Mouse (Mus musculus) spleen, adult 2 months (tissue): ENCODE data around the gene Rbfox1. TPM values are rescaled to one million over a fixed set of nuclear protein-coding genes. Genes with fewer than 3 reads are reported as not detected.

Experiments used
- DNase-seq, 2 experiments: peaks; one replicate each; pipeline versions ENCODE4 v3.0.0 to v3.0.0-alpha.2; 2012 to 2021; ENCODE audit warnings: low spot score in 2 of 2, low read depth in 1 of 2
- H3K27ac ChIP-seq: fragments of 200-500 bp; 2 replicates; pipeline ENCODE4 v1.5.1; 2012; ENCODE audit warnings: low read length, inconsistent platforms; ENCODE audit not compliant: insufficient read depth
- H3K27me3 ChIP-seq: fragments of 200-500 bp; 2 replicates; pipeline ENCODE4 v1.6.1; 2012; ENCODE audit warnings: mild to moderate bottlenecking, moderate library complexity, low read length, inconsistent platforms; ENCODE audit not compliant: control insufficient read depth, insufficient read depth
- H3K36me3 ChIP-seq: fragments of 200-500 bp; 2 replicates; pipeline ENCODE4 v1.6.1; 2012; ENCODE audit warnings: mild to moderate bottlenecking, low read length, inconsistent platforms; ENCODE audit not compliant: control insufficient read depth, insufficient read depth
- H3K4me1 ChIP-seq: fragments of 200-500 bp; 2 replicates; pipeline ENCODE4 v1.6.1; 2011; ENCODE audit warnings: inconsistent platforms; ENCODE audit not compliant: control insufficient read depth, insufficient read depth, insufficient read length
- H3K4me3 ChIP-seq: fragments of 200-500 bp; 2 replicates; pipeline ENCODE4 v1.5.1; 2011; ENCODE audit warnings: mild to moderate bottlenecking, inconsistent platforms; ENCODE audit not compliant: insufficient read depth, insufficient read length; ENCODE audit errors: extremely low read depth
- CTCF ChIP-seq: fragments of 200-500 bp; IDR thresholded peaks from 2 replicates; pipeline ENCODE4 v1.5.1; 2011; ENCODE audit warnings: mild to moderate bottlenecking, inconsistent platforms; ENCODE audit not compliant: insufficient read depth, insufficient read length, insufficient replicate concordance; ENCODE audit errors: extremely low read depth
- POLR2A ChIP-seq: fragments of 200-500 bp; IDR thresholded peaks from 2 replicates; pipeline ENCODE4 v1.6.1; 2011; ENCODE audit warnings: low read depth, low read length, inconsistent platforms
- WGBS: fragments of 180-500 bp; shearing (Covaris S2); methylation state at CpG from one replicate; pipeline ENCODE4 v1.1.7; 2018; 5-methylcytosine and 5-hydroxymethylcytosine counted together
- polyA plus RNA-seq: library from polyadenylated mRNA; depleted of rRNA; stranded (reverse); fragments of >200 nt; gene quantifications from 2 replicates; pipeline ENCODE4 v1.2.3, GENCODE M21; 2012

Rbfox1 gene
- polyA plus RNA-seq, 1 experiment, result 1.0 TPM

DNA sequence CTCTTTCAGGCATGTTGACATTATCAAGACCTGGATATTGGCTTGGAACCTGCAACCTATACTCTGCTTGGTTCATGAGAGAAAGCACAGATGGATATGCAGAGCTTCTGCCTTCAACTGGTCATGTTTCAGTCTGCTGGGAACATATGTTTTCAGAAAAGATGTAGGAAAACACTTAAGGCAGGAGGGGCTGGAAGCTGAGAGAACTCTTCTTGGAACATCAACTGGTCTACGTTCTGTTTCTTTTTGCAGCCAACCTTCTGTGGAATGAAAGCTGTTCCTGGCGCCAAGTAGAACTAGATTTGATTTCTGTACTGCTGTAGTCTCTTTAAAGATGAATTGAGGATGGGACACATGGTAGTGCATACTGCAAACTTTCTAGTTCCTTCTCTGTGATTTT lies 851.4 kb downstream of the Rbfox1 start:
- H3K27ac ChIP-seq, result no peak overlapping the region
- no peaks in the 10 kb centered on the region for H3K27me3 ChIP-seq
- H3K36me3 ChIP-seq, result no peaks in the 10 kb centered on the region
- H3K4me3 ChIP-seq, result no peak overlapping the region
- TF ChIP-seq POLR2A (no peak), CTCF (no peak)
- H3K4me1 ChIP-seq, result no peaks in the 10 kb centered on the region
- DNase-seq, result no peak
- 89% methylated on average over 2 of the region's 2 CpGs for WGBS

DNA sequence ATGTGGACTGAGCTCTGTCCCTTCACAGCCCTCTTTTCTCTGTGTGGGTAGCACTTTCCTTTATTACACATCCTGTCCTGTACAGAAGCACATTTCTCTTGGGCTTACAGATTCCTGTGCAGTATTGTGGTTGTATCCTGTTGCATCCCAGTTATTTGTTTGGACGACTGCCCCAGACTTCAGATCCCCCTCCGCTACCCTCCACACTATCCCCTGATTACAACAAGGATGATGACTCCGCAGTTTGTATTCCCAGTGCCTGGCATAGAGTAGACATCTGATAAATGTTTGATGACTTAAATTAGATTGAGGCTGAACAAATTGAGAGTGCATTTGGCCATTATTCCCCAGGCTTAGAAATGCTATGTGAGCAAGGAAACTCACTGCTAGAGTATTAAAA lies 851.8 kb downstream of the Rbfox1 start:
- Histone ChIP-seq H3K27me3 (no peaks in the 10 kb centered on the region), H3K36me3 (no peaks in the 10 kb centered on the region), H3K4me1 (no peaks in the 10 kb centered on the region), H3K4me3 (no peak overlapping the region), H3K27ac (no peak overlapping the region)
- 73% methylated on average over 3 of the region's 3 CpGs for WGBS
- DNase-seq, result no peak
- TF ChIP-seq CTCF (no peak), POLR2A (no peak)

DNA sequence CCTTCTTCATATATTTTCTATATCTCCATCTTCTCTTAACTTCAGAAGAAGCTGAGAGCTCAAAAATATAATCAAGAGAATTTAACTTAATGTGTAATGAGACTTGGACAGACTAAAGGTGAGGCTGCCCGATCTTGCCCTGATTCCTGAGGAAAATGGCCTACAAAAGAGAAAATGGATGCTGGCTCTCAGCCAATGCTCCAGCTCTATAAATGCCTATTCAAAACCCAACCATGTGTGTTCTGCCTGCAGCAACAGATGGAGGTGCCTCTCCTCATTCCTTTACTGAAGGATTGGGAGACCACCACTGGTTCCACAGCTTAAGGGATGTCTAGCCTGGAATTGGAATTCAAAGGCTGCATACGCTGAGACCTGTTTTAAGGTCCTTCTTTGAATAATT lies 861.0 kb downstream of the Rbfox1 start:
- no peak overlapping the region for H3K4me3 ChIP-seq
- H3K4me1 ChIP-seq, result no peaks in the 10 kb centered on the region
- 83% methylated on average over 2 of the region's 2 CpGs for WGBS
- H3K36me3 ChIP-seq, result no peaks in the 10 kb centered on the region
- TF ChIP-seq POLR2A, result no peak
- no peak for TF ChIP-seq CTCF
- H3K27ac ChIP-seq, result no peak overlapping the region
- no peaks in the 10 kb centered on the region for H3K27me3 ChIP-seq
- no peak for DNase-seq

DNA sequence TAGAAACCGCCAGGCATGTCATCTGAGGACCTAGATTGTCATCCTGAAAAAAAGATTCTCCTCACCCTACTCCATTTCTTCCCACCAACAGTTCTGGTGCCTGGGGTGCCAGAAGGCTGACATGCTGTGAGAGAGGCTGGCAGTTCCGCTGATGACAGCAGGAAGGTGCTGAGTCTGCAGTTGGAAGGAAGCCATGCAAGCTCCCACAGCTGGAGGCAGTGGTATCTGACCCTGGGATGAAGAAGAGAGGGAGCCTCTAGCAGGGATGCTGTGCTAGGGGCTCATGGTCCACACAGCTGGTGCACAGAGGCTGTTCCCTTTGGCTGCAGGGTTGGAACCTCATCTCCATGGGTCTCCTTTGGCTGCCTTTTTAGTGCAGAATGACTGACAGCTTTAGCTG lies 865.3 kb downstream of the Rbfox1 start:
- Histone ChIP-seq H3K27ac (no peak overlapping the region), H3K36me3 (no peaks in the 10 kb centered on the region), H3K4me1 (no peaks in the 10 kb centered on the region), H3K27me3 (no peaks in the 10 kb centered on the region), H3K4me3 (no peak overlapping the region)
- no peak for DNase-seq
- no peak for TF ChIP-seq POLR2A
- TF ChIP-seq CTCF, result no peak
- 76% methylated on average over 2 of the region's 2 CpGs for WGBS

DNA sequence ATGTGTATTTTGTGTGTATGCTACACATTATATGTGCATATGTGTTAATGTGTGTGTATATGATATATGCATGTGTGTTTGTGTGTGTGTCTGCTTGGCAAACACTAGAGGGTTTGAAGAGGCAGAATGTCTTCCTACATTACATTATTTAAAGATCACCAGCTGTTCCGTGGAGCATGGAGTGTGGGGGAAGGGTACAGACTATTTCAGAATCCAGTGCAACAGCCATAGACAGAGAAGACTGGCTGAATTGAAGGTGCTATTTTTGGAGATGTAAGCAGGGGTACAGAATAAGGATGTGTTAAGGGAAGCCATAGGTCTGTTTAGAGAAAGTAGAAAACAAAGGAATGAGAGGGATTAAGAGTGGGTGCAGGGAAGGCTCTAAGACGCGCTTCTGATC lies 869.7 kb downstream of the Rbfox1 start:
- H3K36me3 ChIP-seq, result no peaks in the 10 kb centered on the region
- TF ChIP-seq CTCF (no peak), POLR2A (no peak)
- no peaks in the 10 kb centered on the region for H3K4me1 ChIP-seq
- no peak overlapping the region for H3K27ac ChIP-seq
- DNase-seq, result no peak
- H3K27me3 ChIP-seq, result no peaks in the 10 kb centered on the region
- WGBS, result 82% methylated on average over 3 of the region's 3 CpGs
- no peak overlapping the region for H3K4me3 ChIP-seq

DNA sequence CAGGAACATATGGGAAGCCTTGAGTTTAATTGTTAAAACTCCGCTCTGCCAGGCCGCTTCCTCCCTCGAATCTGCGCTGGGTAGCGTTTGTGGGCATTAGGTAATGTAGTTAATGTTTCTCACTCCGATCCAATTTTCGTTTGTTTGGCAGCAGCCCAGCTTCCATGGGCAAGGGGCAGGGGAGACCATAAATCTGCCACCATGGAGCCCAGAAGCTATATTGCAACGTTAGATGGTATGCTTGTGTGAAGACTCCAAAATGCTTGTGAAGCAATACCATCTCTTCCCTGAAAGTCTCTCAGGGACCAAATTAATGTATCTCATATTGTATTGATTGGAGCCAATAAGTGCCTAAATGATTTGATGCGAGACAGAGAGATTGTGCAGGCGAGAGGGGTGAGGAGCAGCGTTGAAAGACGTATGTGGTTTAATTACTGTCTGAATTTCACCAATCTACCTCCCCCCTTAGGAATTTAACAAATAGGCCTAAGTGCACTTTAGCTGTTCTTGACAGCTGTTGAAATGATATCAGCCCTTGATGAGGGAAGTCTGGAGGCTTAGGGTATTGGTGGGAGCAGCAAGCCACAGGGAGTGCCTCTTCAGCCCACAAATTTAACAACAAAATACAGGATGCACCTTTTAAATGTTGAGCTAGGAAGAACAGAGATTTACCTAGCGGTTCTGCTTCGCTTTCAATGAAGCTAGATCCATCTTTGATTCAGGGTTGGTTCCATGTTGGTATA lies 884.5 kb downstream of the Rbfox1 start:
- Histone ChIP-seq H3K4me3 (no peak overlapping the region), H3K36me3 (no peaks in the 10 kb centered on the region)

DNA sequence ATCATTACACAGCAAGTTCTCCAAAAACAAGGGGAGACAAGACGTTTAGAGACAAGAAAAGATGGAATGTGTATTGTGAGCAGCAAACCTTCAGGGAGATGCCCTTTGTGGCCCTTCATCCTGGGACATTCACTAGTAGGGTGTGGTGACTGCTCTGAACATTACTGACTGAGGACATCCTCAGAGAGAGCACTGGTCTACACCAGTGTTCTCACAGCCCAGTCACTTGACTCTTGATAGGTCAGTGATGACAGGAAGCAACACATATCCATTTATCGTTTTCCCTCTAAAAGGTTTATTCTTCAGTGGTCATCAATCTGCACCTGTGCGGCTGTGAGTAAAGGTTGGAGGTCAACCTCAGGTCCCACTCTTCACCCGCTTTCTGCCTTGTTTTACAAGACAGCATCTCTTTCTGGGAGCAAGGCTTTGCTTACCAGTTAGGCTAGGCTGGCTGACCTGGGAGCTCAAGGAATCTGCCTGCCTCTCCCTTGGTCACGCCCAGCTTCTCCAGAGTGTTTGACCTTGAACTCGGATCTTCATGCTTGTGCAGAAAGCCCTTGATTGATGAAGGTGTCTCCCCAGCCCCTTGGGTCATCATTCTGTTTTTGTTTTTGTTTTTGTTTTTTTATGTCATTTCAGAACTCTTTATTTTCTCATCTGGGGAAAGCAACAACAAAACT lies 892.5 kb downstream of the Rbfox1 start:
- Histone ChIP-seq H3K27me3 (no peaks in the 10 kb centered on the region), H3K27ac (no peak overlapping the region), H3K4me3 (no peak overlapping the region), H3K36me3 (no peaks in the 10 kb centered on the region), H3K4me1 (no peaks in the 10 kb centered on the region)
- WGBS, result 79% methylated on average over 6 of the region's 6 CpGs
- DNase-seq, result no peak
- TF ChIP-seq POLR2A (no peak), CTCF (no peak)

More for the DNA sequence above, 884.5 kb downstream of the Rbfox1 start:
- no peak overlapping the region for H3K27ac ChIP-seq
- no peaks in the 10 kb centered on the region for H3K27me3 ChIP-seq
- TF ChIP-seq CTCF, result no peak
- no peak for TF ChIP-seq POLR2A
- DNase-seq, result no peak
- no peaks in the 10 kb centered on the region for H3K4me1 ChIP-seq
- 77% methylated on average over 14 of the region's 14 CpGs for WGBS
